Mouse (Mus musculus) kidney, postnatal 36 days (tissue): ENCODE results near the gene Mamld1.

ENCODE experiments used
- DNase-seq, 2 experiments: peaks; one replicate each; pipeline ENCODE4 v3.0.0; 2021 to 2022; ENCODE audit warnings: mixed read lengths in 2 of 2

Mamld1 gene

DNA sequence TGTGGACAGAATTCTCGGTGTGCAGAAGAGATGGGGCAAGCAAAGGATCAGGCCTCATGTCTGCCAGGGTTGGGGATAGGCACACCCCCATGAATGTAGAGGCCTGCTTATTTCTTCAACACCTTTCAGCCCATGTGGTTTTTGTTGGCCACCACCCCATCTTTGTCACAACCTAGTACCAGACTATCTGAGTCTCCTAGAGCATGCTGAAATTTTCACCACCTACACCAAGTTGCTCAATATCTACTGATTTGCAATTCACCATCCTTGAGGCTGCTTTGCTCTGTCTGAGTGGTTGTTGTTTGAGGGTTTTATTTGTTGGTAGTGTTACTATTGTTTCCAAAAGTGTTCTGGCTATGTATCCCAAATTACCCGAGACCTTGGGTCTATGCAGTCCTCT lies 91.3 kb downstream of the Mamld1 start:
- no peak for DNase-seq

DNA sequence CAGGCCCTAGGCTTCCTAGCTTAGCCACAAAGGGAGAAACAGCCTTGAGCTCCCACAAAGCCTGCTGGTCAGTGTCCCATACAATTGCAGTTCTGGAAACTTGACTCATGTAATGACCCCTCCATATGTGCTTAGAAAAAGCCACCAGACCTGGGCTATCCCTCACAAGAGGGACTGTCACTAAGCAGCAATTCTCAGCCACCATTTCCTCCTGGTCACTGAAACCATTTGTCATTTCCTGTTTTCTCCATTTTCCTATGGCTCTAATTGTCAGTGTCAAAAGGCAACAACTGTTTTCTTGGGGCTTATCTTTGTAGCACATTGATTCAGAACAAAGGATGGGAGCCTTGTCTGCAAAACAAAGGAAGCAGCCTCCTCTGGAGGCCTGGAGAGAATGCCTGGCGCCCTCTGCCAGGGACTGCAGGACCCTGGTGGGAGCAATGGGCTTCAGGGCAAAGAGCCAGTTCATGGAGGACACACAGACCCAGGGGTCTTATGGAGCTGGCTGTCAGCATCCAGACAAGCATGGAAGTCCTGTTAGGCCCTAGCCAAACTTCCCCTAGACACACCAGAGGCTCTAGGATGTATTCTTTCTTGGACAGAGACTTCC lies 99.5 kb downstream of the Mamld1 start:
- DNase-seq, result peak in 1 of 2 experiments; percentile 4

DNA sequence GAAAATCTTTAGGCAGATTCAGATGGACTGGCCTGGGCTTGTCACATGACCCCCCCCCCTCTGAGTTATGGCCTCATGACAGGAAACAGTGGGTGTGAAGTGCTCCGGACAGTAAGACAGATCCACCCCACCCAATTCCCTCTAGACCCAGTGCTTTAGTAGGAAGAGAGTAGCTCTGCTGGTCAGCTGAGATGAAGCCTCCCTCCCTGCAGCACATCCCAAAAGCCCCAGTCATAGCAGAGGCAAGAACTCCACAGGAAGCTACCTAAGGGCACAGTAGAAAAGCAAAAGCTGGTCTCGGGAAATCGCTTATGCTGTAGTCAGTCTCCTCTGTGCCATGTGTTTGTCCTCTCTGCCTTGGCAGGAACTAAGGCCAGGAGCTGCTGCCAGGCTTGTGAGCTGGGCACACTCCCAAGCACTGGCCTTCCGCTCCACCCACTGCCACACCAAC lies 100.5 kb downstream of the Mamld1 start:
- DNase-seq, result peak; percentile 43 to 59

DNA sequence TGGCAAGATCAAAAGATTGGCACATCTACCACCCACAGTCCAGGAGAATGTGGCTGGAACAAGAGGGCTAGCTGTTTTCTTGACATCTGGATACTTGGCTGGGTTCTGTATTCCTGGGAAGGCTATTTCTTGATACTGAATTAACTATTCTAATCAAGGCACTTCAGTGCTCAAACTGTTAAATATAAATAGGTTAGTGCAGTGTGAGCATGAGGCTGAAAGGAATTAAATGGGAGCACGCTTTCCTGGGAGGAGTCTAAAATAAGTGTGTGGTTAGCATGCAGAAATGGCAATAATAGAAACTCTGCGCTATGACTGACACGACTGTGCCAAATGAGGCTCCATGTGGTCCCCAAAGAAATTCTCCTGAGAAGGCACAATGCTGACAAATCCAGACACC lies 131.5 kb downstream of the Mamld1 start:
- DNase-seq, result no peak

DNA sequence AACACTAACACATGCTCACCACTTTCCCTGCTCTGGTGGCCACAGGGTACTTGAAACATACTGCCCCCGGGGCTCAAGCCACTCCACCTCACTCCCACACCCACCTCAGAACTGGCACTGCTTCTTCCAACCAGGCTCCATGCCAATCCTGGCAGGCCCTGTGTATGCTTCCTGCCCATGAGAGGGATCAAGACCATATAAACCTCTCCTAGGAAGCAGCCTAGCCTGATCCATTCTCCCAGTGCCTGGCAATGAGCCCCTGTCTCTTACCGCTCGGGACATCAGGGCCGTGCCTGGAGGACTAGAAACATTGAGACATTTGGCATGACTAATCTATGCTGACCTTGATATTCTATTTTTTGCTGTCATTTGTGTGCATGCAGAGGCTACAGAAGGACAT lies 133.6 kb downstream of the Mamld1 start:
- peak in 1 of 2 experiments; percentile 1 for DNase-seq

DNA sequence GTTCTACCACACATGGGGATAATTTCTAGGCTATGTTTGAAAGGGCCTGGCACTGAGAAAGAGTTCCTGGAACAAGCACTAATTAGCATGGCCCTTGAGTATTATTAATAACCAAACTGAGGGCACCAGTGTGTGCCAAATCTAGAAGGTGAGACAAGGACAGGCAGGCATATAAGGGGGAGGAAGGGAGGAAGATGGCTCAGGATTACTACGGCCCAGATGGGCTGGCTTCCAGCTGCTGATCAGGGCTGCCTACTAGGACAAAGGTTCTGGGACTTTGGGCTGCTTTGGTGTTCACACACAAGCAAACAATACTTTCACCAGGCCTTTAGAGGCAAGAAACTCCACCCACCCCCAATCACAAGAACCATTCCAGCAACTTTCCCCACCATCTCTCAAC lies 136.3 kb downstream of the Mamld1 start:
- peak; percentile 36 to 64 for DNase-seq

DNA sequence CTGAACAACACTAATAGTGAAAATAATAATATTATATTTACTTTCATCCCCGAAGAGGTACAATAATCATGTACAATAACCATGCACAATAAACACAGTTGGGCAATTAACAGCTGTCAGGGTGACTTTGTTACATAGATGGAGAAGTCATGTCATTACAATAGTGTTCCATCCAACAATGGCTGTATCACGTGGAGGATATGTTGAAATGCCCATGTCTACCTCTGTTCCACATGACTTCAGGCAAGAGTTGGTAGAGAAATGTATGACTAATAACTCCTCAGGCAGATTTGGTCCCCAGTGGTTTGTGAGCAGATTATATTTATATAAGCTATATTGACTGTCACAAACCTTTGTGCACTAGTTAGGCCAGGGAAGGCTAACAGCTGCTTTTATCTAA lies 154.7 kb downstream of the Mamld1 start:
- no peak for DNase-seq
